Mouse (Mus musculus) testis, adult 2 months (tissue): Measurements from ENCODE around the gene Calml4.

Experiments
- CTCF ChIP-seq: fragments of 200-500 bp; IDR thresholded peaks from 2 replicates; pipeline ENCODE4 v1.5.1; 2012; ENCODE audit warnings: low read depth, mild to moderate bottlenecking, inconsistent platforms, low read length, moderate library complexity; ENCODE audit not compliant: control insufficient read depth, insufficient read depth, insufficient replicate concordance
- POLR2A ChIP-seq: fragments of 200-500 bp; IDR thresholded peaks from 2 replicates; pipeline ENCODE4 v1.6.1; 2012; ENCODE audit warnings: low read depth, mild to moderate bottlenecking, inconsistent platforms, low read length, moderate library complexity; ENCODE audit not compliant: control insufficient read depth

GRCm38 (mm10) chr9:62857719-62858261 lies at the start of gene Calml4:
- no peak for TF ChIP-seq CTCF
- no peak for TF ChIP-seq POLR2A
